Mouse (Mus musculus): ENCODE measurements around the gene Zbed6. TPM values are rescaled to one million over a fixed set of nuclear protein-coding genes. Genes with fewer than 3 reads are reported as not detected.
"Not testable (repeated sequence)": the region's sequence is repeated elsewhere in the genome, so short reads cannot be mapped to it uniquely, and the experiment has no call there.

The Zbed6 gene
- not detected in 2 replicates for polyA plus RNA-seq (2015; fragmentation: Nextera tagmentation; extraction: Ambion mirVana)

- peak within 1 kb of the TSS; percentile 96 for H3K27ac ChIP-seq
- no peak for TF ChIP-seq CTCF (IDR thresholded peaks at IDR 0.05; ENCODE audit: low read depth)
- ATAC-seq (replicated peaks; ENCODE audit: low FRiP score, low read depth) (peak; percentile 77), DNase-seq (ENCODE audit: low spot score) (peak; percentile 82)
- H3K9ac ChIP-seq (ENCODE audit: low read depth, low read length) = peak within 1 kb of the TSS; percentile 95
- peaks cover 32% of the 10 kb centered on the region; the same call in 1 of the 2 replicates for H3K4me1 ChIP-seq (replicated peaks; ENCODE audit: insufficient read depth, low read length)
- H3K36me3 ChIP-seq (ENCODE audit: insufficient read depth, low read length) = peaks cover 15% of the 10 kb centered on the region; the same call in 1 of the 2 replicates
- peak within 1 kb of the TSS; percentile 85 for H3K4me2 ChIP-seq (ENCODE audit: low read length)
- H3K27me3 ChIP-seq (ENCODE audit: insufficient read depth, low read length) = no peaks in the 10 kb centered on the region
- WGBS = 1% methylated on average over 39 of the region's 41 CpGs
- H3K9me3 ChIP-seq (replicated peaks; ENCODE audit: low read length) = no peaks in the 10 kb centered on the region
- peak within 1 kb of the TSS; percentile 80 for H3K4me3 ChIP-seq (replicated peaks; ENCODE audit: low read depth, low read length)
Measured at GRCm38 (mm10) chr1:133660466-133661202, at the start of gene Zbed6. Gene Zbed6 (minus strand): TSS chr1:133660885.

GRCm38 (mm10) chr1:133709292-133709691 is 48.6 kb upstream of the Zbed6 start:
- no peak overlapping the region for H3K4me2 ChIP-seq (ENCODE audit: low read length)
- 0 out of 2 replicates have a peak, but pooled peaks cover 4% of the 10 kb centered on the region for H3K36me3 ChIP-seq (ENCODE audit: insufficient read depth, low read length)
- no peaks in the 10 kb centered on the region for H3K27me3 ChIP-seq (ENCODE audit: insufficient read depth, low read length)
- no peak overlapping the region for H3K27ac ChIP-seq
- ATAC-seq (replicated peaks; ENCODE audit: low FRiP score, low read depth) (no peak), DNase-seq (ENCODE audit: low spot score) (no peak)
- H3K4me3 ChIP-seq (replicated peaks; ENCODE audit: low read depth, low read length) = no peak overlapping the region
- H3K9ac ChIP-seq (ENCODE audit: low read depth, low read length) = no peak overlapping the region
- H3K9me3 ChIP-seq (replicated peaks; ENCODE audit: low read length) = no peaks in the 10 kb centered on the region
- no peak for TF ChIP-seq CTCF (IDR thresholded peaks at IDR 0.05; ENCODE audit: low read depth)
- peaks cover 9% of the 10 kb centered on the region; the same call in 1 of the 2 replicates for H3K4me1 ChIP-seq (replicated peaks; ENCODE audit: insufficient read depth, low read length)
- 65% methylated on average over 3 of the region's 3 CpGs for WGBS

GRCm38 (mm10) chr1:133701824-133702223 is 41.1 kb upstream of the Zbed6 start:
- not testable (repeated sequence) for H3K27me3 ChIP-seq (ENCODE audit: insufficient read depth, low read length); H3K4me2 ChIP-seq (ENCODE audit: low read length); H3K36me3 ChIP-seq (ENCODE audit: insufficient read depth, low read length); ATAC-seq (replicated peaks; ENCODE audit: low FRiP score, low read depth); H3K4me3 ChIP-seq (replicated peaks; ENCODE audit: low read depth, low read length); H3K9me3 ChIP-seq (replicated peaks; ENCODE audit: low read length); H3K27ac ChIP-seq; H3K9ac ChIP-seq (ENCODE audit: low read depth, low read length); H3K4me1 ChIP-seq (replicated peaks; ENCODE audit: insufficient read depth, low read length)
- peak; percentile 44 for DNase-seq (ENCODE audit: low spot score)
- WGBS = 36% methylated on average over 1 of the region's 2 CpGs
- TF ChIP-seq CTCF (IDR thresholded peaks at IDR 0.05; ENCODE audit: low read depth) = peak; percentile 71

- no peak for DNase-seq (ENCODE audit: low spot score)
- TF ChIP-seq CTCF (IDR thresholded peaks at IDR 0.05; ENCODE audit: low read depth) = no peak
- Histone ChIP-seq H3K9me3 (replicated peaks; ENCODE audit: low read length) (no peaks in the 10 kb centered on the region), H3K27ac (no peak overlapping the region), H3K36me3 (ENCODE audit: insufficient read depth, low read length) (no peaks in the 10 kb centered on the region), H3K9ac (ENCODE audit: low read depth, low read length) (no peak overlapping the region), H3K27me3 (ENCODE audit: insufficient read depth, low read length) (no peaks in the 10 kb centered on the region), H3K4me2 (ENCODE audit: low read length) (no peak overlapping the region), H3K4me1 (replicated peaks; ENCODE audit: insufficient read depth, low read length) (peaks cover 30% of the 10 kb centered on the region), H3K4me3 (replicated peaks; ENCODE audit: low read depth, low read length) (no peak overlapping the region)
- ATAC-seq (replicated peaks; ENCODE audit: low FRiP score, low read depth) = no peak
- WGBS = 90% methylated on average over 12 of the region's 12 CpGs
Measured at GRCm38 (mm10) chr1:133697935-133698620, 37.4 kb upstream of the Zbed6 start.

- Histone ChIP-seq H3K9me3 (replicated peaks; ENCODE audit: low read length) (no peaks in the 10 kb centered on the region), H3K27me3 (ENCODE audit: insufficient read depth, low read length) (no peaks in the 10 kb centered on the region), H3K4me2 (ENCODE audit: low read length) (peak overlapping the region; percentile 12; the same call in 1 of the 2 replicates), H3K4me3 (replicated peaks; ENCODE audit: low read depth, low read length) (no peak overlapping the region), H3K9ac (ENCODE audit: low read depth, low read length) (no peak overlapping the region), H3K4me1 (replicated peaks; ENCODE audit: insufficient read depth, low read length) (peaks cover 30% of the 10 kb centered on the region), H3K27ac (peak overlapping the region; percentile 79), H3K36me3 (ENCODE audit: insufficient read depth, low read length) (no peaks in the 10 kb centered on the region)
- DNase-seq (ENCODE audit: low spot score) (peak; percentile 80), ATAC-seq (replicated peaks; ENCODE audit: low FRiP score, low read depth) (peak; percentile 53)
- 13% methylated on average over 7 of the region's 7 CpGs for WGBS
- no peak for TF ChIP-seq CTCF (IDR thresholded peaks at IDR 0.05; ENCODE audit: low read depth)
Measured at GRCm38 (mm10) chr1:133695901-133696300, 35.2 kb upstream of the Zbed6 start.

GRCm38 (mm10) chr1:133694876-133695275 is 34.2 kb upstream of the Zbed6 start:
- no peak overlapping the region for H3K4me3 ChIP-seq (replicated peaks; ENCODE audit: low read depth, low read length)
- H3K36me3 ChIP-seq (ENCODE audit: insufficient read depth, low read length) = no peaks in the 10 kb centered on the region
- peak; percentile 46 for DNase-seq (ENCODE audit: low spot score)
- H3K4me1 ChIP-seq (replicated peaks; ENCODE audit: insufficient read depth, low read length) = peaks cover 34% of the 10 kb centered on the region
- H3K9me3 ChIP-seq (replicated peaks; ENCODE audit: low read length) = no peaks in the 10 kb centered on the region
- peak overlapping the region; percentile 79 for H3K27ac ChIP-seq
- H3K27me3 ChIP-seq (ENCODE audit: insufficient read depth, low read length) = no peaks in the 10 kb centered on the region
- TF ChIP-seq CTCF (IDR thresholded peaks at IDR 0.05; ENCODE audit: low read depth) = no peak
- no peak for ATAC-seq (replicated peaks; ENCODE audit: low FRiP score, low read depth)
- 86% methylated on average over 1 of the region's 1 CpGs for WGBS
- no peak overlapping the region for H3K4me2 ChIP-seq (ENCODE audit: low read length)
- no peak overlapping the region for H3K9ac ChIP-seq (ENCODE audit: low read depth, low read length)
